Mouse (Mus musculus): ENCODE results near the gene Olfr521. TPM values are rescaled to one million over a fixed set of nuclear protein-coding genes. Genes with fewer than 3 reads are reported as not detected.
"Not testable (repeated sequence)": the region's sequence is repeated elsewhere in the genome, so short reads cannot be mapped to it uniquely, and the experiment has no call there.

The Olfr521 gene
- polyA plus RNA-seq (2016; fragmentation: Nextera tagmentation; extraction: Ambion mirVana): not detected in 2 replicates

DNA sequence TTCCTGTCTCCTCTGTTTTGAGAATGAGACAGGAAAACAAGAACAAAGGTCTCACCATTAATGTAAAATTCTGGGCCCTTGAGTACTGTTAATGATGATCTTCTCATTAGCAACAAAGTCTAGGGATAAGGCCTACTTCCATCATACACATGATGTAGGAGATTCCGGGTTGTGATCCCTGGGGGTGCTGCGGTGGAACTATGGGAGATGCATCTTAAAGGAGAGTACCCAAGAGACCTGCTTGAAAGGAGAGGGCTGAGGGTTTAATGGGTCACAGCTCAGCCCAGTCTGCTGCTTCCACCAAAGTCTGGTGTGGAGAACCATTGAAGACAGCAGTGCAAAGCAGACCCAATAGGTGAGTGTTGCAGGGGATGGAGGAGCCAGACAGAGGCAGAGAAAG, at the start of gene Olfr521:
Gene Olfr521, plus strand, starts transcription at position 301 of the 400 bp plus-strand sequence.
- DNase-seq (ENCODE audit: extremely low spot score, low spot score): no peak
- H3K27me3 ChIP-seq (ENCODE audit: poor library complexity, severe bottlenecking): no peaks in the 10 kb centered on the region

DNA sequence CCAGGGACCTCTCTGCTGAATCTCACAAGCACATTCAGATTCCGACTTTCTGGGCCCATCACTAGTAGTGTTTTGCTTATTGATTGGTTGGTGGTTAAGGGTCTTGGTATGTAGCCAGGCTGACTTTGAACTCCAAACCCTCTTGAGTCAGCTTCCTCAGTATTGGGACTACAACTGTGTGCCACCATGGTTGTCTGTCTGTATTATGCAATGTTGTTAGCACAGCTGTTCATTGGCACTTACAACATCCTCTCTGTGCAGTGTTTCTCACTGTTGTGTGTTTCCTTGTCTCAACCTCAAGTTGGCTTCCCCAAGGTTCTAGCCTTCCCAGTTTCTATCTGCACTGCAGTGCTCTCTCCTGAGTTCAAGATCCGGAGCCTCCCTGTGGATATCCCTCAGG, 46.8 kb upstream of the Olfr521 start:
- H3K4me1 ChIP-seq: no peaks in the 10 kb centered on the region
- H3K27me3 ChIP-seq (ENCODE audit: poor library complexity, severe bottlenecking): no peaks in the 10 kb centered on the region
- 86% methylated on average over 2 of the region's 2 CpGs for WGBS
- no peaks in the 10 kb centered on the region for H3K9me3 ChIP-seq
- H3K36me3 ChIP-seq (replicated peaks): no peaks in the 10 kb centered on the region
- H3K27ac ChIP-seq: no peak overlapping the region
- no peak overlapping the region for H3K4me3 ChIP-seq
- no peak for DNase-seq (ENCODE audit: extremely low spot score, low spot score)

More for the DNA sequence above, at the start of gene Olfr521:
- H3K9me3 ChIP-seq: peaks cover 26% of the 10 kb centered on the region
- H3K4me1 ChIP-seq: no peaks in the 10 kb centered on the region
- no peaks in the 10 kb centered on the region for H3K36me3 ChIP-seq (replicated peaks)
- H3K27ac ChIP-seq: no peak within 1 kb of the TSS
- WGBS: 95% methylated on average over 2 of the region's 2 CpGs
- H3K4me3 ChIP-seq: no peak within 1 kb of the TSS

DNA sequence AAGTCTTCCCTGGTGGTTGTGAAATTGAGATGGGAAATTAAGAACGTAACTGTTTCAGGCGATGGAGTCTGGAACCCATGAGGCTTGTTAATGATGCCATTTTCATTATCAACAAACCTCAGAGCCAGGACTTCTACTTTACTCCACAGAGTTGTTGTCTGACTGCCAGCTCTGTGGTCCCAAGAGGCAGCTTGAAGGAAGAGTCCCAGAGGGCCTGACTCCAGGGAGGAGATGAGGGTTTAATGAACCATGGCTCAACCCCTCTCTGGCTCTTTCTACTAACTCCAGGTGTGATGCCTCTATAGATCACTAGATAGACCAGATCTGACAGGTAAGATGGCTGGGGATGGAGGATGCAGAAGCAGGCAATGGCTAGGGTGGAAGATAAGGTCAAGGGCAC, 33.3 kb upstream of the Olfr521 start, which contains the start of gene Olfr520:
Gene Olfr520, plus strand, starts transcription at position 301 of the 400 bp plus-strand sequence.
- Histone ChIP-seq H3K9me3 (peaks cover 11% of the 10 kb centered on the region; the same call in 1 of the 2 replicates), H3K27me3 (ENCODE audit: poor library complexity, severe bottlenecking) (no peaks in the 10 kb centered on the region), H3K27ac (no peak within 1 kb of the TSS), H3K4me3 (no peak within 1 kb of the TSS), H3K36me3 (replicated peaks) (no peaks in the 10 kb centered on the region), H3K4me1 (no peaks in the 10 kb centered on the region)
- DNase-seq (ENCODE audit: extremely low spot score, low spot score): no peak
- 97% methylated on average over 2 of the region's 2 CpGs for WGBS

DNA sequence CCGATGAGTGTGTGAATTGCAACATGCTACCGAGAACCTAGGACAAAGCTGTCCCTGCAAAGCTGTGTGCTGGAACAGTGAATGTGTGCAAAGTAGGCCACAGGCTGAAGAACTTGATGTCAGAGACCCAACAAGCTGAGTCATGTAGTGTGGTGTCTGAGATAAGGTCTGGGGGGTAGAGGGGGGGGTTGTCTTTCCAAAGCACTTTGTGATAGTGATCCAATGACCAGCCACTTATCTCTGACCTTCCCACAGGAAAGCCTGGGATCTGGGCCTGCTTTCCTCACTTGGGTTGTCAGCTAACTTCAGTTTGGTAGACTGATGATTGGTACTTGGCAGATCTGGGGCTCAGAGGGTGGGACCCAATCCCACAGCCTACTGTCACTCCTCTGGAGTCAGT, 28.7 kb upstream of the Olfr521 start:
- Histone ChIP-seq H3K4me1 (peaks cover 8% of the 10 kb centered on the region; the same call in 1 of the 2 replicates), H3K36me3 (replicated peaks) (no peaks in the 10 kb centered on the region), H3K4me3 (no peak overlapping the region), H3K27me3 (ENCODE audit: poor library complexity, severe bottlenecking) (no peaks in the 10 kb centered on the region), H3K27ac (no peak overlapping the region), H3K9me3 (no peaks in the 10 kb centered on the region)
- WGBS: 94% methylated on average over 2 of the region's 2 CpGs
- no peak for DNase-seq (ENCODE audit: extremely low spot score, low spot score)

DNA sequence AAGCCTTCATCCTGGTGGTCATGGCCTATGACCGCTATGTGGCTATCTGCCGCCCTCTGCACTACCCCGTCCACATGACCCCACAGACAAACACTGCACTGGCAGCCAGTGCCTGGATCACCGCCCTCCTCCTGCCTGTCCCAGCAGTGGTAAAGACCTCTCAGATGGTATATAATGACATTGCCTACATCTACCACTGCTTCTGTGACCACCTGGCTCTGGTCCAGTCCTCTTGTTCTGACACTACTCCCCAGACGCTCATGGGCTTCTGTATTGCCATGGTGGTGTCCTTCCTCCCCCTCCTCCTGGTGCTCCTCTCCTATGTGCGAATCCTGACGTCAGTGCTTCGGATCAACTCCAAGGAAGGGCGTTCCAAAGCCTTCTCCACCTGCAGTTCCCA, 27.8 kb upstream of the Olfr521 start:
- DNase-seq (ENCODE audit: extremely low spot score, low spot score); H3K4me1 ChIP-seq; H3K27ac ChIP-seq; H3K27me3 ChIP-seq (ENCODE audit: poor library complexity, severe bottlenecking); H3K9me3 ChIP-seq; H3K36me3 ChIP-seq (replicated peaks); H3K4me3 ChIP-seq: not testable (repeated sequence)
- 89% methylated on average over 9 of the region's 9 CpGs for WGBS

DNA sequence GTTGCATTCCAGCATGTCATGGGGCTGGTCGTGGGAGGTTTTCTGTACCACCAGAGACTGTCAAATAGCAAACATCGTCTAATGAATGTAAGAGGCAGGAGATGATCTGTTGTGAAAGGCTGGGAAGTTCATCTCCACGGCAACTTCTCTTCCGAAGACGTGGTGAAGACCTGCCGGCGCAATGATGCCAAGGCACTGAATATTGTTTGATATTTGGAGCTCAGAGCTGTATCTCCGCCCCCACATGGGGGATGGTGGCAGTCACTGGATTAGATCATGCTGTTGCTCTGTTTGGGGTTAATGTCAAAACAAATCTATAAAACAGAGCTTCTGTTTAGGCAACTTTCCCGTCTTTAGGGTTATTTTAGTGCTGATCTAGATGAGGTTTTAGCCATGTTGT, 24.0 kb upstream of the Olfr521 start:
- 73% methylated on average over 9 of the region's 9 CpGs for WGBS
- DNase-seq (ENCODE audit: extremely low spot score, low spot score): no peak
- Histone ChIP-seq H3K27me3 (ENCODE audit: poor library complexity, severe bottlenecking) (no peaks in the 10 kb centered on the region), H3K4me1 (peaks cover 8% of the 10 kb centered on the region; the same call in 1 of the 2 replicates), H3K36me3 (replicated peaks) (no peaks in the 10 kb centered on the region), H3K27ac (no peak overlapping the region), H3K4me3 (no peak overlapping the region), H3K9me3 (no peaks in the 10 kb centered on the region)

DNA sequence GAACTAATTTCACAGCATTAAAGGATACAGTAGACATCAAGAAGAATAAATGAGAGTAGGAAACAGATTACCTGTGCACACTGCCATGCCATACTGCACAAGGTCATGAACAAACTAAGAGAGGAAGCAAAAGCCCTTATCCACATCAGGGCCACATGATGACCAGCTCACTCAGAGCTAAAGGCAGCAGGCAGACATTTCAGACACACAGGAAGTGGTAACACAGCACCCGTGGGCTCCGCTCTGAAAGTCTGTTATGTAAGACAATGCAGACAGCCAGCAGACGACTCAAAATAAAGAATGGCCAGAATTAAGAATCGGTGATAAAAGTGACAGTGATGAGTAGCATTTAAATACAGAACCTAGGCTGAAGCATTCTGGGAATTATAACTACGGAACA, 18.1 kb downstream of the Olfr521 start:
- DNase-seq (ENCODE audit: extremely low spot score, low spot score): no peak
- H3K4me1 ChIP-seq: no peaks in the 10 kb centered on the region
- H3K27me3 ChIP-seq (ENCODE audit: poor library complexity, severe bottlenecking): no peaks in the 10 kb centered on the region
- H3K9me3 ChIP-seq: no peaks in the 10 kb centered on the region
- H3K4me3 ChIP-seq: no peak overlapping the region
- H3K36me3 ChIP-seq (replicated peaks): no peaks in the 10 kb centered on the region
- no peak overlapping the region for H3K27ac ChIP-seq
- WGBS: 94% methylated on average over 5 of the region's 5 CpGs

DNA sequence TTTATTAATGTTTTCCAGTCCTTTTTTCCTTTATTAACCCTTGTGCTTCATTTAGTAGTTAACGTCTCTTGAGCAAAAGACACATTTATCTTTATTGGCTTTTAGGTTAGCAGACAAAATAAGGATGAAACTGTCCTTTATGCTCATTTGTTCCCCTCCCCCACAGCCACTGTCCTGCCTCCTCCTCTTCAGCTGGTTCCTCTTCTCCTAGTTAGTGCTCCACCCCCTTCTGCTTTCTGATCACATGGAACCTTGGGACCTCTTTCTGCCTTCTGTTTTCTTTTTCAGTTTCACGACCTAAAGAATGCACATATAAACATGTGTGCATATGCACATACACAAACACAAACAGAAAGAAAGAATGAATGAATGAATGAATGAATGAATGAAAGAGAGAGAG, 18.6 kb downstream of the Olfr521 start:
- no peak for DNase-seq (ENCODE audit: extremely low spot score, low spot score)
- Histone ChIP-seq H3K9me3 (no peaks in the 10 kb centered on the region), H3K4me1 (0 out of 2 replicates have a peak, but pooled peaks cover under 1% of the 10 kb centered on the region), H3K27me3 (ENCODE audit: poor library complexity, severe bottlenecking) (no peaks in the 10 kb centered on the region), H3K27ac (no peak overlapping the region), H3K36me3 (replicated peaks) (no peaks in the 10 kb centered on the region), H3K4me3 (no peak overlapping the region)
- WGBS: 84% methylated on average over 2 of the region's 2 CpGs

DNA sequence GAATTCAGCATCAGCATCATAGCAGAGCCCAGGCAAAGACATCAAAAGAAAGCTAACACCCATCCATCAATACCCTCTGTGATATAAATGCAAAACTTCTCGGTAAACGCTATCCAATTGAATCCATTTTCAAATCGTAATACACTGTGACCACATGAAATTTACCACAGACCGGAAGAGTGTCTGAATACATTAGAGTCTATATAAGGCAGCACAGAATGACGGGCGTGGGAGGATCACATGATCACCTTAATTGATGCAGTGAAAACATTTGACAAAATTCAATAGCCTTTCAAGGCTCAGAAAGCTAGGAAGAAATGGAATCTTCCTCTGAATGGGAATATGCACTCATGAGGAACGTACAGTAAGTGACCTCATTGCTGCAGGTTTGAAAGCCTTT, 20.1 kb downstream of the Olfr521 start:
- no peaks in the 10 kb centered on the region for H3K9me3 ChIP-seq
- WGBS: 92% methylated on average over 7 of the region's 7 CpGs
- DNase-seq (ENCODE audit: extremely low spot score, low spot score): no peak
- no peak overlapping the region for H3K4me3 ChIP-seq
- H3K27me3 ChIP-seq (ENCODE audit: poor library complexity, severe bottlenecking): no peaks in the 10 kb centered on the region
- H3K4me1 ChIP-seq: peaks cover 15% of the 10 kb centered on the region
- H3K27ac ChIP-seq: no peak overlapping the region
- H3K36me3 ChIP-seq (replicated peaks): no peaks in the 10 kb centered on the region

DNA sequence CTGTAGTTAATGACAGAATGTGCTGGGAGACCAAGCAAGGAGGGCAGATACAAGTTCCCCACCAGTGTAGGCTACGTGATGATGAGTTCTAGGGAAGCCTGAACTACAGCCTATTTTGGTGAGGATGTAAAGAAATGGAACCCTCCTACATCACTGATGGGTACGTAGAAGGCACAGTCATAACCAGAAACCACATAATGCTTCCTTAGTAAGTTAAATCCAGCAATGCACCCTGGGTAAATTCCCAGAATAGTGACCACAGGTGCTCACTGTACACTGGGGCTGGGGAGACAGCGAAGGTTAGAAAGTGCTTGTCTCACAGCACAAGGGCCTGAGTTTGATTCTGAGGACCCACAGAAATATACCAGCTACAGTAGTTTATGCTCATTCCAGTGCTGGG, 22.2 kb downstream of the Olfr521 start:
- Histone ChIP-seq H3K27ac (no peak overlapping the region), H3K9me3 (no peaks in the 10 kb centered on the region), H3K4me3 (no peak overlapping the region), H3K27me3 (ENCODE audit: poor library complexity, severe bottlenecking) (no peaks in the 10 kb centered on the region), H3K4me1 (peaks cover 18% of the 10 kb centered on the region), H3K36me3 (replicated peaks) (no peaks in the 10 kb centered on the region)
- 87% methylated on average over 3 of the region's 3 CpGs for WGBS
- no peak for DNase-seq (ENCODE audit: extremely low spot score, low spot score)

DNA sequence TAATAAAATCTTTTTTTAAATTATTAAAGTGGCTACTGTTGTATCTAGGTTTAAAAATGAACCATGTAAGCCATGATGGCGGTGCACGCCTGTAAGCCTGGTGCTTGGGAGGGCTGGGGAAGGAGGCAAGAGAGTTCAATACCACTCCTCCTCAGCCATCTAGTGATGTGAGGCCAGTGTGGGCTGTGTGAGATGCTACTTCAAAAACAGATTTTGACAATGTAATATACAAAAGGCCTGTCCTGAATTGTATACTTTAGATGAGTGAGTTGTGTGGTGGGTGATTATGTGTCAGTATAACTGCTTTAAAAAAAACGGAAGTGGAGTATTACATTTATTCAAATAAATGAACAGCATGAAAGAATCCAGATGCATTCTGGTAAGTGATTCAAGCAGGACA, 23.5 kb downstream of the Olfr521 start:
- no peak overlapping the region for H3K27ac ChIP-seq
- no peaks in the 10 kb centered on the region for H3K36me3 ChIP-seq (replicated peaks)
- WGBS: 93% methylated on average over 3 of the region's 3 CpGs
- no peak overlapping the region for H3K4me3 ChIP-seq
- DNase-seq (ENCODE audit: extremely low spot score, low spot score): no peak
- no peaks in the 10 kb centered on the region for H3K9me3 ChIP-seq
- peaks cover 18% of the 10 kb centered on the region for H3K4me1 ChIP-seq
- no peaks in the 10 kb centered on the region for H3K27me3 ChIP-seq (ENCODE audit: poor library complexity, severe bottlenecking)

DNA sequence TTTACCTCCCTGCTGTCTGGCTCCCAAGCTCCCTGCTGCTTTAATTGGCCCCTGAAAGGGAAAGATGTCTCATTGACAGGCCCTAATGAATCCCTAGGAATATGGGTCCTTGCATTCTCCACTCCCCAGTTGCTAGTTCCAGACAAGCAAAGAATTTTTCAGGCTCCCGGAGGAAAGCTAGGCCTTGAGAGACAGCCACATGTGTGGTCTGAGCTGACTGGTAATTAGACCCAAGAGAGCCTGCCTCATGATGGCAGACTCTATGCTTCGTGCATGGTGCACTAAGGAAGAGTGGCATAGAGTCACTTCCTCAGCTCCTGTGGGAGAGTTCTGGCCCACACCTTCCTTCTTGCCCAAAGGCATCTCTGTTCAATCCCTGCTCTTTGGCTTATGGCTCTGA, 24.6 kb downstream of the Olfr521 start:
- Histone ChIP-seq H3K27ac (no peak overlapping the region), H3K9me3 (no peaks in the 10 kb centered on the region), H3K4me3 (no peak overlapping the region), H3K27me3 (ENCODE audit: poor library complexity, severe bottlenecking) (no peaks in the 10 kb centered on the region), H3K4me1 (peaks cover 18% of the 10 kb centered on the region), H3K36me3 (replicated peaks) (no peaks in the 10 kb centered on the region)
- no peak for DNase-seq (ENCODE audit: extremely low spot score, low spot score)
- WGBS: 61% methylated on average over 2 of the region's 2 CpGs

DNA sequence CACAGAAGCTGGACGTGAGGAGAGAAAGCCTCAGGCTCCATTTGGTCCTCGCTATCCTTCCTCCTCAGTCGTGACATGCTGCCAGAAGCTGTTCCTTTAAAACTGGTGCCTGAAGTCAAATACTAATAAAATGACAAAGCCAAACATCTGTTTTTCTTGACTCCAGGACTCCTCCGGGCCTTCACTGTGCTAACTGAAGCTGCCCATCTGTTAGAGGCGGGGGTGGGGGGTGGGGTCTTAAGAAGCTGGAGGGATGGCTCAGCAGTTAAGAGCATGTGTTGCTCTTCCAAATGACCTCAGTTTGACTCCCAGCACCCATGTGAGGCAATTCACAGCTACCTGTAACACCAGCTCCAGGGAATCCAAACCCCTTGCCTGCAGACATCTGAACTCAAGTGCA, 25.3 kb downstream of the Olfr521 start:
- DNase-seq (ENCODE audit: extremely low spot score, low spot score): no peak
- 63% methylated on average over 5 of the region's 5 CpGs for WGBS
- Histone ChIP-seq H3K9me3 (no peaks in the 10 kb centered on the region), H3K4me3 (no peak overlapping the region), H3K36me3 (replicated peaks) (no peaks in the 10 kb centered on the region), H3K27me3 (ENCODE audit: poor library complexity, severe bottlenecking) (no peaks in the 10 kb centered on the region), H3K27ac (no peak overlapping the region), H3K4me1 (peaks cover 18% of the 10 kb centered on the region)

DNA sequence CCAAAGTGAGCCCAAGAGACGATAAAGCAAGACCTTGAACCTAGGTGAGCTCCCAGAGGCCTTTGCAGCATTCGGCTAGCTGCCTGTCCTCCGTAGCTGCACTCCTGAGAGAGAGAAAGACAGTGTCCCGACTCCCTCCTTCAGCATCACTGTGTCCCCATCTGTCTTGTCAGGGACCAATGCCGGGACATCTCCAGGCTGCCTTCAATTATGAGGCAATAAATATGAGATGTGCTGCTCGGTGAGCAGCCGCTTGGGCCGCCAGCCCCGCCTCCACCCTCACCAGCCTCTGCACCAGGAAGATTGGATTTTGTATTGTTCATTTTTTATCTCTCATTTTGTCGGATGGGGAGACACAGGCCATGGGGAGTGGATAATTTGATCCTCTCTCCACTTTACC, 27.5 kb downstream of the Olfr521 start:
- no peak for DNase-seq (ENCODE audit: extremely low spot score, low spot score)
- Histone ChIP-seq H3K27me3 (ENCODE audit: poor library complexity, severe bottlenecking) (peaks cover 17% of the 10 kb centered on the region), H3K9me3 (no peaks in the 10 kb centered on the region), H3K4me3 (no peak overlapping the region), H3K36me3 (replicated peaks) (no peaks in the 10 kb centered on the region), H3K27ac (no peak overlapping the region), H3K4me1 (peaks cover 28% of the 10 kb centered on the region)
- 87% methylated on average over 10 of the region's 10 CpGs for WGBS

Measured in forebrain, embryonic 10.5 days (tissue).